Mouse (Mus musculus) spleen, postnatal 36 days (tissue): ENCODE measurements around the gene Olfr548-ps1.

ENCODE experiments used
- DNase-seq, 2 experiments: peaks; one replicate each; pipeline ENCODE4 v3.0.0; 2022; ENCODE audit warnings: low spot score in 2 of 2, mixed read lengths in 1 of 2

Gene Olfr548-ps1

GRCm38 (mm10) chr7:102573174-102573830 lies 32.6 kb downstream of the Olfr548-ps1 start:
- DNase-seq = no peak

- DNase-seq = no peak
These were observed 35.3 kb downstream of the Olfr548-ps1 start for GRCm38 (mm10) chr7:102575998-102576397.

DNA sequence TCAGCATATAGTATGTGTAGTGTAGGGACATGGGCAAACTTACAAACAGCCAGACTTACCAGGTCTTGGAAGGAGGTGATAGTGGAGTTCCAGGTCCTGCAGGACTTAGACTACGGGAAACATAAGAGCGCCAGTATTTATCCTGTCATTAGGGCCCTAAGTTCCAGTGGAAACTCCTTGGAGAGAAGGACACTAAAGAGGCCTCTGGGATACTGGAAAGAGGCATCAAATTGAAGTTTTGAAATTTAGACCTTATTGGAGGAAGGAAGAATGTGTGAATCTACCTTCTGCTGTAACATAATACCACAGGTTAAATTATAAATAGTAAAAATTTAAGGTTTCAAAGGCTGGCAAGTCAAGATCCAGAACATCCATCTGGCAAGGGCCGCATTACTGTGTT lies 51.1 kb downstream of the Olfr548-ps1 start, which contains the start of gene Olfr551:
Gene Olfr551, minus strand, starts transcription at position 101 of the 400 bp plus-strand sequence.
- no peak for DNase-seq
